Mouse (Mus musculus) frontal cortex, postnatal 10 days (tissue): Measurements from ENCODE around the gene Arfip2.

Experiments used
- DNase-seq, 2 experiments: peaks; one replicate each; pipeline ENCODE4 v3.0.0; 2022; ENCODE audit warnings: low spot score in 2 of 2, mixed read lengths in 1 of 2

Arfip2 gene

DNA sequence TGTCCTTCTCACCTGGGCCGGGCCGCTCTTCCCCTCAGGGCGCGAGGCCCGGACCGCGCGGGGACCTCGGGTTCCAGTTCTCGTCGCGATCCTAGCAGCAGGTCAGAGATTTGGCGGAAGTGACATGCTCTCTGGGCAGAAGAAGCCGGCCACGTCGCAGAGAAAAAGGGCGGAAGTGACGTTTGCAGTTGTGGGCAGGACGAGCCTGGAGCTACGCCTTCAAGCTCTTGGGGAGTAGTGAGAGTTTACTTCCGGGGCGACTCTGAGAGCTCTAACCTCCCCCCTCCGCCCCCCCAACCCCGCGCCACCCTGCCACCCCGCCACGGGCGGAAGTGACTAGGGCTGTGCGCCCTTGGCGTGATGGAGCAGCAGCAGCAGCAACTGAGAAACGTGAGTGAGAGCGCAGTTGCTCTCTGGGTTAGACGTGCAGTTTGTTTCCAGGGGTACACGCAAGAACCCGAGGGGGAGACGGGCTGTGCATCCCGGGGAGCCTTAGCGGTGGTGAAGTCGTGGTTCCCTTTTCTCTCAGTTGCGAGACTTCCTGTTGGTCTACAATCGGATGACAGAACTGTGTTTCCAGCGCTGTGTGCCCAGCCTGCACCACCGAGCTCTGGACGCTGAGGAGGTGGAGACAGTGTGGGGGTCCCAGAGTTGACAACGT is at the start of gene Arfip2, which contains the start of gene Gm45799:
Arfip2 (minus strand) TSS at position 184 of the 661 bp plus-strand sequence.
Gm45799 (plus strand) TSS at position 320 of the 661 bp plus-strand sequence.
- peak; percentile 96 for DNase-seq

- DNase-seq, result no peak
Measured at GRCm38 (mm10) chr7:105685541-105686197, 45.5 kb upstream of the Arfip2 start.

- peak in 1 of 2 experiments; percentile 54 for DNase-seq
Measured at GRCm38 (mm10) chr7:105650639-105651435, 10.6 kb upstream of the Arfip2 start, which contains the start of gene Dnhd1. Dnhd1 (plus strand) TSS chr7:105650827.

GRCm38 (mm10) chr7:105641936-105642335 is 1.7 kb upstream of the Arfip2 start:
- DNase-seq, result no peak

DNA sequence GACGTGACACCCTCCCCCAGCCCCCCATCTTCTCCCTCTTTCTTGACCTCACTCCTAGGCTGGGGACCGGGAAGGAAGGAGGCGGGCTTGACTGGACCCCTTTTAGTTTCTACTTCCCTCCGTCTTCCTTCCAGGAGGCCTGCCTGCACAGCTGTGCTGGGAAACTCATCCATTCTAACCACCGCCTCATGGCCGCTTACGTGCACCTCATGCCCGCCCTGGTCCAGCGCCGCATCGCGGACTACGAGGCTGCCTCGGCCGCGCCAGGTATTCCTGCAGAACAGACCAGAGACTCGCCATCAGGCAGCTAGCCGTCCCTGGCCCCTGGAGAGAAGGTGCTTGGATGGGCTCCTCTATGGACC is 659 bp upstream of the Arfip2 start:
- no peak for DNase-seq

DNA sequence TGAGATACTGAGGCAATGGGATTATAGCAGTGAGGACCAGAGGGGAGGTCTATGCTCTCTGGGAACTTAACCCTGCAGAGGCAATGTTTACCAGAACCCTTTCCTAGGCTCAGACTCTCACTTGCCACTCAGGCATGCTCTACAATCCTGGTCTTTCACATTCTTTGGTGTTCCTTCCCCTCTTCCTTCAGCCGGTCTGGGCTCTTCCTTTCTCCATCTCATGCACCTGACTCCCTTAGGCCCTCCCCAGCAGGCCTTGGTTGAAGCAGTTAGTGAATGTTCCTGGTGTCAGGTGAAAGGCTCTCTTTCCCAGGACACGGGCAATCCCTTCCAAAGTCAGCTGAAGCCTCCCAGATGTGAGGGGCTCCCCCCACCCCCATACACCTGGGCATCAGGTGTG is 460 bp downstream of the Arfip2 start, which contains the start of gene Timm10b:
Timm10b (plus strand) TSS at position 301 of the 400 bp plus-strand sequence.
- no peak for DNase-seq

GRCm38 (mm10) chr7:105639304-105639703 is 912 bp downstream of the Arfip2 start:
- DNase-seq, result no peak

- no peak for DNase-seq
Measured at GRCm38 (mm10) chr7:105638776-105639175, 1.4 kb downstream of the Arfip2 start.

- DNase-seq, result no peak
Measured at GRCm38 (mm10) chr7:105635726-105636125, 4.5 kb downstream of the Arfip2 start.

GRCm38 (mm10) chr7:105634272-105634920 is 5.8 kb downstream of the Arfip2 start:
- DNase-seq, result no peak

DNA sequence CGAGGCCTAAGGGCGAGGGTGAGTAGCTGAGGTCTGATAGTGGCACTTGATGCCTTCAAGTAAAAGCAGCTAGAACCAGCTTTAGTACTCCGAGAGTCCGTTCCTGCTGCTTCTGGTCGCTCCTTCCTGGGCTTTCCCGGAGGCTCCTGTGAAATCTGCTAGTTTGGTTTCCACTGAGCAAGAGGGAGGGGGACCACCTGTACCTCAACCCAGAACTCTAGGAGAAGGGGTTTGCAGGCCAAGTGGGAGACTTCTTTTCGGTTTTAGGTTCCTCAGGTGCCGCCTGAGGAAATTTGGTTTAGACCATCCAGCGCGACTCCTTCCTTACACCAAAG is 6.4 kb downstream of the Arfip2 start:
- DNase-seq, result no peak

- peak; percentile 82 to 87 for DNase-seq
Measured at GRCm38 (mm10) chr7:105633127-105633800, 7.0 kb downstream of the Arfip2 start, which contains the start of gene Trim3. Trim3 (minus strand) TSS chr7:105633571.

- no peak for DNase-seq
Measured at GRCm38 (mm10) chr7:105632551-105632972, 7.7 kb downstream of the Arfip2 start.

DNA sequence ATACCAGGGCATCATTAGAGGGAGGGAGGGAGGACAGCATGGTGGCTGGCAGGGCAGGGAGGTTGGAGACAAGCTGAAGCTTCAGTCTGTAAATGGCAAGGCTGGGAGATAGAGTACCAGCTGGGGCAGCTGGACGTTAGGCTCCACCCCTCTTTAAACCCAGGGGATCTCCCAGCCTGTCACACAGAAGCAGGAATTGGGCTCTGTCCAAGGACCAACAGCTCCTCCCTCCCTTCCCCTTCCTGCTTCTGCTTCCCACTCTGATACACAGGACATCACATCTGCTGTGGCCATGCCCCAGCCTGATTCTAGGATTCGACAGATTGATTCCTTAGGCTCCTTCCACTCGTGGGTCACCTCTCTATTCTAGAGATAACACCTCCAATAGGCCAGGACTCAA is 11.6 kb downstream of the Arfip2 start:
- DNase-seq, result no peak

DNA sequence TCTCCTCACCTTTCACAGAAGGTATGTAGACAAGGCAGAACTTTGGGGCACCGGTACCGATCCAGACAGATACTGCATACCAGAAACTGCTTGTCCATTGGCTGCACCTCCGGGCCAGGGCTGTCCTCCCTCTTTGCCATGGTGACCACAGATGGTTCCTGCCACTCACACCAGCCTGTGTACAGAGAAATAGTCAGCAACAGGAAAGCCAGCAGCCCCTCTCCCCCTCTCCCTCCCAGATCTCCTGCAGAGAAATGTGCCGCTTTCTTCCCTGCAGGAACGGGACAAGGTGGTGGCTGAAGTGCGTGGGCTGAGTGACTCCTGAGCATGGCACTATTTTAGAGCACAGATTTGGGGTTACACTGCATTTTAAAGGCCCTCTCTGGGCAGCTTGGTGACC is 14.8 kb downstream of the Arfip2 start:
- no peak for DNase-seq

GRCm38 (mm10) chr7:105621646-105622292 is 18.4 kb downstream of the Arfip2 start:
- DNase-seq, result no peak

DNA sequence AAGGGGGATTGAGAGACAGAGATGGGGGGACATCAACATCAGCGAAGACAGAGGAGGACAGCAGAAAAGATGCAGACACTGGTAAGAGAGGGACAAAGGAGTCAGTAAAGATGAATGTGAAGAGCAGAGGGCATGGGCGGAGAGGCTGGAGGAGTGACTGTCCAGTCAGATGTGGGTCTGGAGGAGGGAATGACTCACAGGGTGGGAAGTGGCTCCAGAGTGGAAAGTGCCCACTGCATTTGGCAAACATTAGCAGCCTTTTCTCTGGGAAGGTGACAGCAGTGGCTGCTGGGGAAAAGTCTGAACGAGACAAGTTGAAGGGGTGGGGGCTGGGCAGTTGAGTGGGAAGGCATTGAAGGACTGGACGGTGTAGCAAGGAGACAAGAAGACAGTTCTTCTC is 19.2 kb downstream of the Arfip2 start:
- no peak for DNase-seq

DNA sequence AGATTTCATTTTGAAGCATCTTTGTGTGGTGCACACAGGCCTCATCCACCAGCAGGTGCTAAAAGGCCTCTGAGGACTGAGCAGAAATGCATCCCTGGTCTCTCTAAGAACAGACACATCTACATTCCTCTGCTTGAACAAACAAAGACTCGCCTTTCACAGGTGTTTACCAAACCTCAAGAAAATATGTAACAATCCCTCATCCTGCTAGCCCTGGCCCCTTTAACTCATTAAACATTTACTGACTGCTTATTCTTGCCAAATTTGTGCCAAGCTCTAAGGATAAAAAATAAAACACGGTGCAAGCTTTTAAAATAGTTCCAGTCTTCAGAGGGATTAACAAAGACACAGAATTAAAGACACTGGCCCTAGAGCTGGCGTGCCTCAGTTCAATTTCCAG is 20.5 kb downstream of the Arfip2 start:
- no peak for DNase-seq

GRCm38 (mm10) chr7:105617810-105618209 is 22.4 kb downstream of the Arfip2 start:
- DNase-seq, result no peak

DNA sequence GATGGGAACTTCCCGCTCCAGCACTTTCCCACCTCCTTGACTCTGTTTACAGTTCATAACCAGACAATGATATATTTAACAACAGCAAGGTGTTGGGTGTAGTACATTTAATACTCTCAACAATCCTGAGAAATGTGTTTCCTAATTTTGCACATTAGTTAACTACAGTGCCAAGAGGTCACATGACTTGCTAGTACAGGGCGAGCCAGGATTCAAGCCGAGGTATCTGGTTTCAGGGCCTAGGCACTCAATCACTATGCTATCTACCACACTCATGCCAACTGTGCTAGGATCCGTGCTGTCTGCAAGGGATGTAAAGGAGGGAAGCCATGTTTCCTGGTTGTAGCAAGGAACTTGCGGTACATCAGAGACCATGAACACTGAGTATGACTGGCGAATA is 23.7 kb downstream of the Arfip2 start:
- no peak for DNase-seq

GRCm38 (mm10) chr7:105615720-105616119 is 24.5 kb downstream of the Arfip2 start:
- DNase-seq, result no peak
